Mouse (Mus musculus) forebrain, embryonic 12.5 days (tissue): ENCODE results near the gene Ddx49. TPM values are rescaled to one million over a fixed set of nuclear protein-coding genes. Genes with fewer than 3 reads are reported as not detected.

Experiments
- ATAC-seq: fragments of 200-750 bp; cut with Nextera tagmentation; 2 replicates; pipeline ENCODE4 v1.8.0; 2017; ENCODE audit warnings: moderate TSS enrichment; ENCODE audit not compliant: low FRiP score
- H3K27ac ChIP-seq: fragments of 300-500 bp; sonication (generic); 2 replicates; pipeline ENCODE4 v1.5.1; 2016; ENCODE audit warnings: mild to moderate bottlenecking
- H3K27me3 ChIP-seq: fragments of 300-500 bp; sonication (generic); 2 replicates; pipeline ENCODE4 v1.6.1; 2016; ENCODE audit warnings: mild to moderate bottlenecking
- H3K36me3 ChIP-seq: fragments of 300-500 bp; sonication (generic); replicated peaks from 2 replicates; pipeline ENCODE4 v1.6.1; 2016; ENCODE audit warnings: mild to moderate bottlenecking
- H3K4me1 ChIP-seq: fragments of 300-500 bp; sonication (generic); 2 replicates; pipeline ENCODE4 v1.6.1; 2016
- H3K4me2 ChIP-seq: fragments of 300-500 bp; sonication (generic); 2 replicates; pipeline ENCODE4 v1.6.1; 2016; ENCODE audit warnings: mild to moderate bottlenecking, moderate library complexity
- H3K4me3 ChIP-seq: fragments of 300-500 bp; sonication (generic); replicated peaks from 2 replicates; pipeline ENCODE4 v1.5.1; 2016; ENCODE audit warnings: mild to moderate bottlenecking
- H3K9ac ChIP-seq: fragments of 300-500 bp; sonication (generic); 2 replicates; pipeline ENCODE4 v1.6.1; 2016; ENCODE audit warnings: mild to moderate bottlenecking
- H3K9me3 ChIP-seq: fragments of 300-500 bp; sonication (generic); 2 replicates; pipeline ENCODE4 v1.6.1; 2016
- WGBS: fragments of 180-500 bp; shearing (Covaris S2); methylation state at CpG from one replicate; pipeline ENCODE4 v1.1.7; 2016; 5-methylcytosine and 5-hydroxymethylcytosine counted together
- polyA plus RNA-seq: library from polyadenylated mRNA; unstranded; fragments of >200 nt; fragmentation: Nextera tagmentation; extraction: Ambion mirVana; gene quantifications from 2 replicates; pipeline ENCODE4 v1.2.1, GENCODE M21; 2016

Ddx49 gene
- polyA plus RNA-seq, 1 experiment from 2014 or later = 54.0 TPM

DNA sequence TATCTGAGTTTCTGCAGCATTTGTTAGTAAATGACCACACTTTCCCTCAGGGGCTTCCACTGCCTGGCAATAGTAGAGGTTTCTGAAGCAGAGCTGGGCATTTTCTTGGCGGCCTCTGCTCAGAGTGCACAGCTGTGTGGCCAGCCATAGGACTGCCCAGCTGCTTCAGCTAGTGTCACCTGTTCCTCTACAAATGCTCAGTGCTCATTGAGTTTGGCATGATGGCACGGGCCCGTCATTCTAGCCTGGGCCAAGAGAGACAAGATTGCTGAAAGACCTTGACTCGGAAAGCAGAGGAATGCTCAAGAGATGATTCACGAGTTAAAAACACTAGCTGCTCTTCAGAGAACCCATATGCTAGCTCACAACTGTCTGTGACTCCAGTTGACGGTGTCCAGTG, 55.7 kb downstream of the Ddx49 start:
- Histone ChIP-seq H3K4me3 (no peak overlapping the region), H3K9ac (no peak overlapping the region), H3K36me3 (peaks cover 95% of the 10 kb centered on the region), H3K9me3 (no peaks in the 10 kb centered on the region), H3K27ac (no peak overlapping the region), H3K4me1 (peaks cover 9% of the 10 kb centered on the region), H3K27me3 (no peaks in the 10 kb centered on the region), H3K4me2 (no peak overlapping the region)
- ATAC-seq = no peak
- 93% methylated on average over 6 of the region's 6 CpGs for WGBS

Other genes starting within 250 kb of the Ddx49 start
- gene Tm6sf2, start 229.6 kb downstream of the Ddx49 start, polyA plus RNA-seq = 1.3 TPM in 2 replicates
- 0.06 and 0.19 TPM in 2 replicates for gene Hapln4, start 219.0 kb downstream of the Ddx49 start, polyA plus RNA-seq
- 84.2 and 104 TPM in 2 replicates for gene Ncan, start 181.6 kb downstream of the Ddx49 start, polyA plus RNA-seq
- 27.8 and 28.3 TPM in 2 replicates for gene Nr2c2ap, start 171.2 kb downstream of the Ddx49 start, polyA plus RNA-seq
- 14.3 and 16.7 TPM in 2 replicates for gene Rfxank, start 163.3 kb downstream of the Ddx49 start, polyA plus RNA-seq
- 35.0 and 36.1 TPM in 2 replicates for gene Borcs8, start 163.0 kb downstream of the Ddx49 start, polyA plus RNA-seq
- 1.6 and 2.5 TPM in 2 replicates for gene Mef2b, start 162.8 kb downstream of the Ddx49 start, polyA plus RNA-seq
- gene Tmem161a, start 130.1 kb downstream of the Ddx49 start, polyA plus RNA-seq = 48.7 and 53.8 TPM in 2 replicates
- 3.4 and 3.6 TPM in 2 replicates for gene Slc25a42, start 90.2 kb downstream of the Ddx49 start, polyA plus RNA-seq
- 82.9 and 92.5 TPM in 2 replicates for gene Sugp2, start 68.3 kb downstream of the Ddx49 start, polyA plus RNA-seq
- 35.8 and 38.0 TPM in 2 replicates for gene Armc6, start 68.0 kb downstream of the Ddx49 start, polyA plus RNA-seq
- gene Homer3, start 19.7 kb downstream of the Ddx49 start, polyA plus RNA-seq = 90.7 and 94.5 TPM in 2 replicates
- gene Cope, start within 50 bp of the Ddx49 start, polyA plus RNA-seq = 217 and 229 TPM in 2 replicates
- 14.9 and 16.2 TPM in 2 replicates for gene Cers1, start 13.3 kb upstream of the Ddx49 start, polyA plus RNA-seq
- gene Gdf1, start 27.3 kb upstream of the Ddx49 start, polyA plus RNA-seq = 1.8 and 4.2 TPM in 2 replicates
- 26.9 and 29.5 TPM in 2 replicates for gene Upf1, start 50.8 kb upstream of the Ddx49 start, polyA plus RNA-seq
- 0.08 and 0.34 TPM in 2 replicates for gene Comp, start 71.1 kb upstream of the Ddx49 start, polyA plus RNA-seq
- gene Crtc1, start 137.1 kb upstream of the Ddx49 start, polyA plus RNA-seq = 18.3 and 22.0 TPM in 2 replicates
- gene Klhl26, start 174.5 kb upstream of the Ddx49 start, polyA plus RNA-seq = 18.3 and 18.6 TPM in 2 replicates
- 17.0 and 17.6 TPM in 2 replicates for gene Tmem59l, start 184.9 kb upstream of the Ddx49 start, polyA plus RNA-seq
- 1.6 and 2.8 TPM in 2 replicates for gene Crlf1, start 190.7 kb upstream of the Ddx49 start, polyA plus RNA-seq
- gene Rex1bd, start 204.3 kb upstream of the Ddx49 start, polyA plus RNA-seq = 126 and 127 TPM in 2 replicates
- 692 and 734 TPM in 2 replicates for gene Uba52, start 208.3 kb upstream of the Ddx49 start, polyA plus RNA-seq
- gene Fkbp8, start 225.2 kb upstream of the Ddx49 start, polyA plus RNA-seq = 309 and 314 TPM in 2 replicates
- 45.6 and 50.8 TPM in 2 replicates for gene Kxd1, start 225.5 kb upstream of the Ddx49 start, polyA plus RNA-seq
- gene Ell, start 237.0 kb upstream of the Ddx49 start, polyA plus RNA-seq = 18.8 and 19.9 TPM in 2 replicates